Comparison of ENCODE assay signal across 8 mouse cellular contexts in genomic region chr19:45460749-45461736, GRCm38 (mm10).
DNase-seq lines count a peak whose midpoint lies in the region; ATAC-seq and TF ChIP-seq lines count a peak whose summit lies in the region.

No protein-coding gene starts in this region.

- WGBS in kidney, adult 2 months, result 80% methylated on average over 10 of the region's 10 CpGs
- WGBS in kidney, embryonic 16.5 days, result 39% methylated on average over 10 of the region's 10 CpGs
- 69% methylated on average over 10 of the region's 10 CpGs for WGBS in midbrain, postnatal 0 days
- 87% methylated on average over 10 of the region's 10 CpGs for WGBS in cerebellum, adult 2 months

- H3K36me3 ChIP-seq in kidney, adult 2 months (ENCODE audit: control insufficient read depth, insufficient read depth, low read length), result peaks cover 2% of the 10 kb centered on the region; the same call in 1 of the 2 replicates
- H3K36me3 ChIP-seq in kidney, embryonic 16.5 days (ENCODE audit: insufficient read depth, low read length), result no peaks in the 10 kb centered on the region
- H3K36me3 ChIP-seq in midbrain, postnatal 0 days (ENCODE audit: insufficient read depth, low read length), result peaks cover 4% of the 10 kb centered on the region; the same call in 1 of the 2 replicates

- H3K9me3 ChIP-seq in kidney, embryonic 16.5 days (ENCODE audit: low read length), result no peaks in the 10 kb centered on the region
- no peaks in the 10 kb centered on the region for H3K9me3 ChIP-seq in midbrain, postnatal 0 days (ENCODE audit: low read length)

- ATAC-seq in kidney, embryonic 16.5 days (ENCODE audit: low FRiP score, low TSS enrichment), result no peak
- ATAC-seq in midbrain, postnatal 0 days (ENCODE audit: low FRiP score), result no peak

- no peaks in the 10 kb centered on the region for H3K27me3 ChIP-seq in kidney, adult 2 months (replicated peaks; ENCODE audit: control insufficient read depth, insufficient read depth, low read length)
- no peaks in the 10 kb centered on the region for H3K27me3 ChIP-seq in kidney, embryonic 16.5 days (ENCODE audit: insufficient read depth, low read length)
- no peaks in the 10 kb centered on the region for H3K27me3 ChIP-seq in midbrain, postnatal 0 days (ENCODE audit: insufficient read depth, low read length)
- no peaks in the 10 kb centered on the region for H3K27me3 ChIP-seq in cerebellum, adult 2 months (ENCODE audit: control insufficient read depth, insufficient read depth, low read length)

- H3K9ac ChIP-seq in kidney, embryonic 16.5 days (replicated peaks; ENCODE audit: low read length), result no peak overlapping the region
- H3K9ac ChIP-seq in midbrain, postnatal 0 days (replicated peaks; ENCODE audit: low read length, poor library complexity, severe bottlenecking), result no peak overlapping the region

- H3K4me2 ChIP-seq in kidney, embryonic 16.5 days (replicated peaks; ENCODE audit: low read depth, low read length), result no peak overlapping the region
- H3K4me2 ChIP-seq in midbrain, postnatal 0 days (ENCODE audit: low read depth, low read length, poor library complexity, severe bottlenecking), result no peak overlapping the region

- DNase-seq in kidney, adult 2 months, result peak; percentile 20
- peak; percentile 50 for DNase-seq in ES-CJ7 (ENCODE audit: low read depth, low spot score)
- DNase-seq in embryo, embryonic 9.5 days (ENCODE audit: extremely low spot score), result peak; percentile 35
- DNase-seq in midbrain, postnatal 0 days (ENCODE audit: low spot score), result peak; percentile 74
- DNase-seq in T-cell, adult 2 months (ENCODE audit: low spot score), result no peak
- no peak for DNase-seq in cerebellum, adult 2 months
- DNase-seq in left cerebral cortex, postnatal 14 days (ENCODE audit: low spot score in 2 of 2), result no peak

- no peak overlapping the region for H3K4me3 ChIP-seq in kidney, adult 2 months (ENCODE audit: insufficient read depth, low read depth, low read length)
- H3K4me3 ChIP-seq in kidney, embryonic 16.5 days (ENCODE audit: low read length), result no peak overlapping the region
- H3K4me3 ChIP-seq in midbrain, postnatal 0 days (ENCODE audit: low read depth, low read length), result no peak overlapping the region
- no peak overlapping the region for H3K4me3 ChIP-seq in cerebellum, adult 2 months (replicated peaks; ENCODE audit: insufficient read depth, low read depth, low read length)

- no peaks in the 10 kb centered on the region for H3K4me1 ChIP-seq in kidney, adult 2 months (ENCODE audit: control insufficient read depth, insufficient read depth, low read length)
- H3K4me1 ChIP-seq in kidney, embryonic 16.5 days (ENCODE audit: insufficient read depth, low read length), result peaks cover 10% of the 10 kb centered on the region; the same call in 1 of the 2 replicates
- H3K4me1 ChIP-seq in midbrain, postnatal 0 days (ENCODE audit: insufficient read depth, low read length), result no peaks in the 10 kb centered on the region
- H3K4me1 ChIP-seq in cerebellum, adult 2 months (ENCODE audit: control insufficient read depth, insufficient read depth, low read length), result no peaks in the 10 kb centered on the region; the same call in none of the 2 replicates

- intact Hi-C loops in left cerebral cortex, postnatal 14 days (cut with DNase I), result no loop called here

- no peak overlapping the region for H3K27ac ChIP-seq in kidney, adult 2 months (ENCODE audit: insufficient read depth, low read depth, low read length)
- no peak overlapping the region for H3K27ac ChIP-seq in kidney, embryonic 16.5 days (ENCODE audit: low read length)
- no peak overlapping the region for H3K27ac ChIP-seq in midbrain, postnatal 0 days (ENCODE audit: low read depth, low read length)
- no peak overlapping the region for H3K27ac ChIP-seq in cerebellum, adult 2 months (ENCODE audit: insufficient read depth, low read length)

- no peak for TF ChIP-seq CTCF in kidney, adult 2 months (conservative IDR thresholded peaks at IDR 0.05; ENCODE audit: insufficient read depth, insufficient read length, low read depth, low read length)
- peak; percentile 77 for TF ChIP-seq CTCF in midbrain, postnatal 0 days (IDR thresholded peaks at IDR 0.05)
- TF ChIP-seq CTCF in cerebellum, adult 2 months (IDR thresholded peaks at IDR 0.05; ENCODE audit: borderline replicate concordance, insufficient read depth, low read depth, low read length), result no peak

- TF ChIP-seq POLR2A in kidney, adult 2 months (IDR thresholded peaks at IDR 0.05; ENCODE audit: low read depth, low read length), result no peak
- TF ChIP-seq POLR2A in cerebellum, adult 2 months (IDR thresholded peaks at IDR 0.05; ENCODE audit: borderline replicate concordance, insufficient read depth, low read length), result no peak

Comparison
In these comparisons a context has a peak if more than half of its experiments do, and no peak if none do; other contexts are left out.
1. DNase-seq: peak in kidney, adult 2 months (single experiment), ES-CJ7 (single experiment), embryo, embryonic 9.5 days (single experiment) and midbrain, postnatal 0 days (single experiment); none in T-cell, adult 2 months (single experiment), cerebellum, adult 2 months (0 of 2) and left cerebral cortex, postnatal 14 days (0 of 2).